Mouse (Mus musculus) MEL (cell line): ENCODE measurements around the gene Kcnk10.

Experiments
- CHD2 ChIP-seq: IDR thresholded peaks from 2 replicates; pipeline ENCODE4 v1.6.1; 2011; ENCODE audit warnings: low read length, improper control_type of control experiment
- CTCF ChIP-seq, 3 experiments: IDR thresholded peaks in 2 of 3; conservative IDR thresholded peaks in 1 of 3; 2 replicates each; pipeline ENCODE4 v1.5.1; 2011 to 2012; ENCODE audit warnings: low read length in 3 of 3, low read depth in 2 of 3, mild to moderate bottlenecking in 2 of 3, improper control_type of control experiment in 1 of 3, inconsistent platforms in 1 of 3, mixed read lengths in 1 of 3, moderate library complexity in 1 of 3; ENCODE audit not compliant: control insufficient read depth in 1 of 3, insufficient read depth in 1 of 3, poor library complexity in 1 of 3, severe bottlenecking in 1 of 3
- ETS1 ChIP-seq: IDR thresholded peaks from 2 replicates; pipeline ENCODE4 v1.6.1; 2012; ENCODE audit warnings: low read depth, mild to moderate bottlenecking, inconsistent platforms, low read length, improper control_type of control experiment, moderate library complexity
- POLR2A ChIP-seq, 2 experiments: IDR thresholded peaks; 2 replicates each; pipeline ENCODE4 v1.6.1; 2011 to 2012; ENCODE audit warnings: low read length in 2 of 2, mild to moderate bottlenecking in 2 of 2, control low read depth in 1 of 2, improper control_type of control experiment in 1 of 2, low read depth in 1 of 2, moderate library complexity in 1 of 2; ENCODE audit not compliant: control insufficient read depth in 1 of 2, insufficient read depth in 1 of 2, poor library complexity in 1 of 2
- POLR2AphosphoS5 ChIP-seq: IDR thresholded peaks from 2 replicates; pipeline ENCODE4 v1.6.1; 2012; ENCODE audit warnings: low read depth, borderline replicate concordance, mild to moderate bottlenecking, inconsistent platforms, low read length, moderate library complexity, mixed read lengths
- SIN3A ChIP-seq: IDR thresholded peaks from 2 replicates; pipeline ENCODE4 v1.6.1; 2012; ENCODE audit warnings: low read length, improper control_type of control experiment, inconsistent platforms
- TCF12 ChIP-seq: IDR thresholded peaks from 2 replicates; pipeline ENCODE4 v1.6.1; 2014; ENCODE audit warnings: low read depth, mild to moderate bottlenecking, inconsistent platforms, low read length, improper control_type of control experiment, moderate library complexity
- USF2 ChIP-seq, 2 experiments: IDR thresholded peaks; 2 replicates each; pipeline ENCODE4 v1.6.1; 2011 to 2012; ENCODE audit warnings: improper control_type of control experiment in 2 of 2, low read length in 2 of 2, borderline replicate concordance in 1 of 2, inconsistent platforms in 1 of 2, low read depth in 1 of 2, mild to moderate bottlenecking in 1 of 2; ENCODE audit not compliant: insufficient read depth in 1 of 2

DNA sequence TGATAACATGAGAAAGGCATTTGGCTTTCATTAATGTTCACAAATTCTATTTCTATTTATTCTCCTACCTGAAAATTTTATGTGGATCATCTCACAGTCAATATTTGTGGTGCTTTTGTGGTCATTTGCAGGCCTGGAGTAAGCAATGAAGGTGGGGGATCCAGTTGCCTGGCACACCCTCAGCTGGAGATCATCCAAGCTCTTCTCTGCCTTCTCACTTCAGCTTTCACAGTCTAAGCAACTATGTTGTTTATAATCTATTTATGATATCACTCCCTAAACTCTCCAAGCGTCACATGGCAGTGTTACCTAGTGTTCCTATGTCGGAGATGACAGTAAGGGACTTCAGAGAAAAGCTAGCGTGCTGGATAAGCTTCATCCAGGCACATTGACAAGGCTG, 18.1 kb downstream of the Kcnk10 start:
- TF ChIP-seq POLR2A (IDR thresholded peaks at IDR 0.05; ENCODE audit: control insufficient read depth in 1 of 2, insufficient read depth in 1 of 2, low read depth in 1 of 2, low read length in 2 of 2, poor library complexity in 1 of 2) (no peak), CTCF (IDR thresholded peaks at IDR 0.05 in 2 of 3, conservative IDR thresholded peaks at IDR 0.05 in 1 of 3; ENCODE audit: control insufficient read depth in 1 of 3, insufficient read depth in 1 of 3, low read depth in 2 of 3, low read length in 3 of 3, poor library complexity in 1 of 3, severe bottlenecking in 1 of 3) (no peak), ETS1 (no peak), USF2 (IDR thresholded peaks at IDR 0.05; ENCODE audit: borderline replicate concordance in 1 of 2, insufficient read depth in 1 of 2, low read depth in 1 of 2, low read length in 2 of 2) (no peak), CHD2 (no peak), SIN3A (no peak), TCF12 (no peak), POLR2AphosphoS5 (no peak)
